24 mouse cellular contexts compared by ENCODE assay signal in the genomic region with DNA sequence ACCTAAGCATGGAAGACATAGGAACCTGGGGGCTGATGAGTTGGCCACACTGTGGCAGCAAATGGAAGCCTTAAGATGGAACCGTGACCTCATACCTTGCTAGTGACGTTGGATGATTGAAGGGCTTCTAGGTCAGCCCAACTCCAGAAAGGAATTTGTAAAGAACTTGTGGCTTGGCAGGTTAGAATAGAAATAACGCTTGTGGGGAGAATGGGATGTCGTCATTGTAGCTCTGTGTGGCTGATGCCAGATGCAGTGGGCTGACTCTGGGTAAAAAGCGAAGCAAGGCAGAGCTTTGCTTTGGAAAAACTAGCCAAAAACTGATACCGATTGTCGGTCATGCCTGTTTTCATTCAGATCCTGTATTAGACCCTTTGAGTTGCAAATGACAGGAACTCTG. TPM values are rescaled to one million over a fixed set of nuclear protein-coding genes. Genes with fewer than 3 reads are reported as not detected.
DNase-seq lines count a peak whose midpoint lies in the region; TF ChIP-seq lines count a peak whose summit lies in the region.
"Had no signal": no experiment of that assay in that cellular context is flagged by ENCODE, and none has a peak within 500 bp of the region (broad histone marks: within the 10 kb centered on the region; RNA-seq: fewer than 3 reads in every experiment).

No protein-coding gene starts in this region.

- 0 out of 2 replicates have a peak overlapping the region, but pooled peaks have one; percentile 5 for H3K27ac ChIP-seq in cerebellum, adult 2 months (ENCODE audit: insufficient read depth, low read length)
- H3K27ac ChIP-seq in left cerebral cortex, adult 2 months: peak overlapping the region; percentile 3
- H3K27ac ChIP-seq in limb, embryonic 10.5 days: no peak overlapping the region
- H3K27ac ChIP-seq: forebrain, embryonic 10.5 days; forebrain, embryonic 13.5 days; heart, adult 2 months; heart, embryonic 10.5 days; heart, embryonic 13.5 days; hindbrain, embryonic 14.5 days; hindbrain, postnatal 0 days had no signal

- no peaks in the 10 kb centered on the region for H3K9me3 ChIP-seq in limb, embryonic 10.5 days (replicated peaks)
- H3K9me3 ChIP-seq: forebrain, embryonic 10.5 days; forebrain, embryonic 13.5 days; heart, embryonic 10.5 days; heart, embryonic 13.5 days had no signal

- H3K4me1 ChIP-seq in cerebellum, adult 2 months (ENCODE audit: control insufficient read depth, insufficient read depth, low read length): peaks cover 46% of the 10 kb centered on the region
- H3K4me1 ChIP-seq in limb, embryonic 10.5 days: no peaks in the 10 kb centered on the region; the same call in 1 of the 2 replicates

- intact Hi-C loops in left cerebral cortex, adult 2 months (cut with DNase I): no loop called here
- intact Hi-C loops in left cerebral cortex, postnatal 14 days (cut with DNase I): no loop called here

- TF ChIP-seq CTCF in cerebellum, adult 2 months (IDR thresholded peaks at IDR 0.05; ENCODE audit: borderline replicate concordance, insufficient read depth, low read depth, low read length): no peak
- TF ChIP-seq CTCF in left cerebral cortex, adult 2 months (IDR thresholded peaks at IDR 0.05): no peak

- 74% methylated on average over 7 of the region's 7 CpGs for WGBS in cerebellum, adult 2 months
- WGBS in limb, embryonic 10.5 days: 93% methylated on average over 7 of the region's 7 CpGs

- no peak for TF ChIP-seq POLR2A in cerebellum, adult 2 months (IDR thresholded peaks at IDR 0.05; ENCODE audit: borderline replicate concordance, insufficient read depth, low read length)

- no peaks in the 10 kb centered on the region for H3K27me3 ChIP-seq in cerebellum, adult 2 months (ENCODE audit: control insufficient read depth, insufficient read depth, low read length)
- H3K27me3 ChIP-seq in limb, embryonic 10.5 days (ENCODE audit: low read depth, poor library complexity, severe bottlenecking): no peaks in the 10 kb centered on the region
- H3K27me3 ChIP-seq: forebrain, embryonic 13.5 days; heart, embryonic 13.5 days had no signal

- H3K36me3 ChIP-seq in limb, embryonic 10.5 days: no peaks in the 10 kb centered on the region
- H3K36me3 ChIP-seq: heart, embryonic 10.5 days; heart, embryonic 13.5 days had no signal

- no peak for DNase-seq in cerebellum, adult 2 months
- DNase-seq in cerebellum, adult 11 months: no peak
- DNase-seq in left cerebral cortex, adult 2 months (ENCODE audit: extremely low spot score in 1 of 2, low spot score in 2 of 2): no peak
- no peak for DNase-seq in left cerebral cortex, postnatal 14 days (ENCODE audit: low spot score in 2 of 2)
- DNase-seq in Muller cell, postnatal 12 days (ENCODE audit: inconsistent ontology term): peak; percentile 29
- no peak for DNase-seq in limb, embryonic 10.5 days (ENCODE audit: low spot score)
- DNase-seq in thymus, postnatal 14 days: no peak
- DNase-seq: adrenal gland, postnatal 10 days; adrenal gland, postnatal 36 days; cerebellum, adult 8-10 months; cerebellum, postnatal 10 days; cerebellum, postnatal 36 days; gastrocnemius, postnatal 36 days; heart, adult 2 months; heart, postnatal 14 days; heart, postnatal 4 days had no signal

- no peak overlapping the region for H3K4me3 ChIP-seq in cerebellum, adult 2 months (replicated peaks; ENCODE audit: insufficient read depth, low read depth, low read length)
- H3K4me3 ChIP-seq in left cerebral cortex, adult 2 months: no peak overlapping the region
- H3K4me3 ChIP-seq in limb, embryonic 10.5 days: no peak overlapping the region
- H3K4me3 ChIP-seq: forebrain, embryonic 10.5 days; forebrain, embryonic 13.5 days; heart, adult 2 months; heart, embryonic 10.5 days; heart, embryonic 13.5 days had no signal

RNA-seq across cellular contexts. Expression of gene Gnao1, which starts 56.5 kb away (rescaled TPM):
- polyA plus RNA-seq in cerebellum, adult 2 months (2012; rRNA removed): 345 and 365 TPM in 2 replicates
- 100 to 1,000 TPM; 679 to 734 TPM for total RNA-seq in left cerebral cortex, adult 2 months (2021)
- 100 to 1,000 TPM; 949 to 978 TPM for total RNA-seq in left cerebral cortex, postnatal 14 days (2021)
- 0.54 and 1.2 TPM in 2 replicates for polyA plus RNA-seq in limb, embryonic 10.5 days (2016; fragmentation: Nextera tagmentation; extraction: Ambion mirVana)
- total RNA-seq: granulocyte monocyte progenitor cell, adult 5-6 weeks; MEL had no signal
